Mouse (Mus musculus) heart, embryonic 11.5 days (tissue): ENCODE measurements around the gene Mfsd6l. TPM values are rescaled to one million over a fixed set of nuclear protein-coding genes. Genes with fewer than 3 reads are reported as not detected.

Experiments
- ATAC-seq: fragments of 200-750 bp; cut with Nextera tagmentation; replicated peaks from 2 replicates; pipeline ENCODE4 v1.8.0; 2017; ENCODE audit warnings: moderate library complexity; ENCODE audit not compliant: insufficient number of reproducible peaks, low FRiP score, low TSS enrichment
- H3K27ac ChIP-seq: fragments of 300-500 bp; sonication (generic); 2 replicates; pipeline ENCODE4 v1.5.1; 2014; ENCODE audit warnings: mild to moderate bottlenecking, low read depth, low read length
- H3K27me3 ChIP-seq: fragments of 300-500 bp; sonication (generic); 2 replicates; pipeline ENCODE4 v1.6.1; 2014; ENCODE audit warnings: mild to moderate bottlenecking, low read length, mixed read lengths; ENCODE audit not compliant: control insufficient read depth, insufficient read depth
- H3K36me3 ChIP-seq: fragments of 300-500 bp; sonication (generic); 2 replicates; pipeline ENCODE4 v1.6.1; 2014; ENCODE audit warnings: mild to moderate bottlenecking, low read length, moderate library complexity, mixed read lengths; ENCODE audit not compliant: control insufficient read depth, insufficient read depth
- H3K4me1 ChIP-seq: fragments of 300-500 bp; sonication (generic); 2 replicates; pipeline ENCODE4 v1.6.1; 2014; ENCODE audit warnings: low read length; ENCODE audit not compliant: control insufficient read depth, insufficient read depth
- H3K4me2 ChIP-seq: fragments of 300-500 bp; sonication (generic); 2 replicates; pipeline ENCODE4 v1.6.1; 2014; ENCODE audit warnings: mild to moderate bottlenecking, moderate library complexity
- H3K4me3 ChIP-seq: fragments of 300-500 bp; sonication (generic); 2 replicates; pipeline ENCODE4 v1.5.1; 2014; ENCODE audit warnings: low read depth, low read length
- H3K9ac ChIP-seq: fragments of 300-500 bp; sonication (generic); 2 replicates; pipeline ENCODE4 v1.6.1; 2014; ENCODE audit warnings: mild to moderate bottlenecking, low read depth, low read length, moderate library complexity
- H3K9me3 ChIP-seq: fragments of 300-500 bp; sonication (generic); replicated peaks from 2 replicates; pipeline ENCODE4 v1.6.1; 2016; ENCODE audit warnings: low read length; ENCODE audit not compliant: control insufficient read depth
- WGBS: fragments of 180-500 bp; shearing (Covaris S2); extraction: QIAGEN DNeasy Blood & Tissue Kit; methylation state at CpG from one replicate; pipeline ENCODE4 v1.1.7; 2014; ENCODE audit not compliant: insufficient replicate concordance; 5-methylcytosine and 5-hydroxymethylcytosine counted together
- polyA plus RNA-seq: library from polyadenylated mRNA; unstranded; fragments of >200 nt; fragmentation: Nextera tagmentation; extraction: Ambion mirVana; gene quantifications from 2 replicates; pipeline ENCODE4 v1.2.1, GENCODE M21; 2014

The Mfsd6l gene
- polyA plus RNA-seq, 1 experiment from 2014 or later = 0.17 TPM

GRCm38 (mm10) chr11:68526441-68526840, 29.5 kb upstream of the Mfsd6l start:
- no peak for ATAC-seq
- Histone ChIP-seq H3K27ac (no peak overlapping the region), H3K4me1 (no peaks in the 10 kb centered on the region), H3K9ac (no peak overlapping the region), H3K27me3 (no peaks in the 10 kb centered on the region), H3K36me3 (no peaks in the 10 kb centered on the region), H3K4me2 (no peak overlapping the region), H3K9me3 (no peaks in the 10 kb centered on the region), H3K4me3 (no peak overlapping the region)
- 68% methylated on average over 4 of the region's 4 CpGs for WGBS

- ATAC-seq = no peak
- Histone ChIP-seq H3K4me2 (no peak overlapping the region), H3K9me3 (no peaks in the 10 kb centered on the region), H3K27me3 (no peaks in the 10 kb centered on the region), H3K9ac (no peak overlapping the region), H3K4me3 (no peak overlapping the region), H3K27ac (no peak overlapping the region), H3K4me1 (no peaks in the 10 kb centered on the region; the same call in 1 of the 2 replicates), H3K36me3 (no peaks in the 10 kb centered on the region)
- WGBS = 25% methylated on average over 16 of the region's 16 CpGs
Observed at GRCm38 (mm10) chr11:68531066-68531806, 24.8 kb upstream of the Mfsd6l start.

GRCm38 (mm10) chr11:68531941-68532535, 23.9 kb upstream of the Mfsd6l start:
- Histone ChIP-seq H3K4me1 (no peaks in the 10 kb centered on the region; the same call in 1 of the 2 replicates), H3K4me3 (no peak overlapping the region), H3K36me3 (no peaks in the 10 kb centered on the region), H3K27ac (no peak overlapping the region), H3K4me2 (no peak overlapping the region), H3K9me3 (no peaks in the 10 kb centered on the region), H3K27me3 (no peaks in the 10 kb centered on the region), H3K9ac (no peak overlapping the region)
- WGBS = 66% methylated on average over 11 of the region's 11 CpGs
- ATAC-seq = no peak

GRCm38 (mm10) chr11:68532773-68533172, 23.2 kb upstream of the Mfsd6l start:
- no peak overlapping the region for H3K4me2 ChIP-seq
- no peak for ATAC-seq
- H3K9me3 ChIP-seq = no peaks in the 10 kb centered on the region
- no peaks in the 10 kb centered on the region for H3K36me3 ChIP-seq
- H3K4me1 ChIP-seq = no peaks in the 10 kb centered on the region; the same call in 1 of the 2 replicates
- H3K9ac ChIP-seq = no peak overlapping the region
- H3K27me3 ChIP-seq = no peaks in the 10 kb centered on the region
- no peak overlapping the region for H3K27ac ChIP-seq
- H3K4me3 ChIP-seq = no peak overlapping the region
- 67% methylated on average over 5 of the region's 5 CpGs for WGBS

GRCm38 (mm10) chr11:68533971-68534475, 22.0 kb upstream of the Mfsd6l start:
- no peak overlapping the region for H3K4me3 ChIP-seq
- H3K36me3 ChIP-seq = no peaks in the 10 kb centered on the region
- no peaks in the 10 kb centered on the region for H3K9me3 ChIP-seq
- no peak overlapping the region for H3K9ac ChIP-seq
- H3K27ac ChIP-seq = no peak overlapping the region
- no peaks in the 10 kb centered on the region for H3K27me3 ChIP-seq
- no peaks in the 10 kb centered on the region; the same call in 1 of the 2 replicates for H3K4me1 ChIP-seq
- no peak for ATAC-seq
- no peak overlapping the region for H3K4me2 ChIP-seq
- WGBS = 80% methylated on average over 6 of the region's 6 CpGs

- no peaks in the 10 kb centered on the region; the same call in 1 of the 2 replicates for H3K4me1 ChIP-seq
- no peak overlapping the region for H3K4me2 ChIP-seq
- no peak for ATAC-seq
- H3K27me3 ChIP-seq = no peaks in the 10 kb centered on the region
- WGBS = 52% methylated on average over 4 of the region's 4 CpGs
- H3K9me3 ChIP-seq = no peaks in the 10 kb centered on the region
- no peak overlapping the region for H3K9ac ChIP-seq
- H3K36me3 ChIP-seq = no peaks in the 10 kb centered on the region
- no peak overlapping the region for H3K27ac ChIP-seq
- no peak overlapping the region for H3K4me3 ChIP-seq
Observed at GRCm38 (mm10) chr11:68536026-68536425, 20.0 kb upstream of the Mfsd6l start.

GRCm38 (mm10) chr11:68536465-68536864, 19.5 kb upstream of the Mfsd6l start:
- Histone ChIP-seq H3K4me2 (no peak overlapping the region), H3K27me3 (no peaks in the 10 kb centered on the region), H3K27ac (no peak overlapping the region), H3K36me3 (no peaks in the 10 kb centered on the region), H3K9me3 (no peaks in the 10 kb centered on the region), H3K4me1 (no peaks in the 10 kb centered on the region; the same call in 1 of the 2 replicates), H3K9ac (no peak overlapping the region), H3K4me3 (no peak overlapping the region)
- ATAC-seq = no peak
- 52% methylated on average over 4 of the region's 4 CpGs for WGBS

- H3K9me3 ChIP-seq = no peaks in the 10 kb centered on the region
- 51% methylated on average over 5 of the region's 5 CpGs for WGBS
- no peaks in the 10 kb centered on the region for H3K4me1 ChIP-seq
- H3K4me3 ChIP-seq = no peak overlapping the region
- H3K36me3 ChIP-seq = no peaks in the 10 kb centered on the region
- H3K27ac ChIP-seq = no peak overlapping the region
- H3K9ac ChIP-seq = no peak overlapping the region
- no peak overlapping the region for H3K4me2 ChIP-seq
- no peaks in the 10 kb centered on the region for H3K27me3 ChIP-seq
- ATAC-seq = no peak
Observed at GRCm38 (mm10) chr11:68539621-68540020, 16.4 kb upstream of the Mfsd6l start.
